Comparison of ENCODE assay signal across 12 mouse cellular contexts in genomic region chr13:103862041-103862440, GRCm38 (mm10).
"Had no signal": no experiment of that assay in that cellular context is flagged by ENCODE, and none has a peak within 500 bp of the region (broad histone marks: within the 10 kb centered on the region; RNA-seq: fewer than 3 reads in every experiment).

No protein-coding gene starts in this region.

- H3K27ac ChIP-seq: limb, embryonic 15.5 days; liver, embryonic 13.5 days; midbrain, embryonic 13.5 days; neural tube, embryonic 15.5 days had no signal

- H3K9ac ChIP-seq: limb, embryonic 15.5 days; liver, embryonic 13.5 days; midbrain, embryonic 13.5 days; neural tube, embryonic 15.5 days had no signal

- H3K4me1 ChIP-seq: limb, embryonic 15.5 days; liver, embryonic 13.5 days; midbrain, embryonic 13.5 days; neural tube, embryonic 15.5 days had no signal

- H3K27me3 ChIP-seq: limb, embryonic 15.5 days; liver, embryonic 13.5 days; midbrain, embryonic 13.5 days; neural tube, embryonic 15.5 days had no signal

- DNase-seq: layer of hippocampus, adult 9-11 months; layer of hippocampus, postnatal 36 days; liver, embryonic 13.5 days; lung, adult 18-20 months; lung, postnatal 36 days; right cerebral cortex, adult 18-20 months; right cerebral cortex, postnatal 25 days; thymus, postnatal 36 days had no signal

- H3K4me3 ChIP-seq: limb, embryonic 15.5 days; liver, embryonic 13.5 days; midbrain, embryonic 13.5 days; neural tube, embryonic 15.5 days had no signal

- H3K4me2 ChIP-seq: limb, embryonic 15.5 days; liver, embryonic 13.5 days; midbrain, embryonic 13.5 days; neural tube, embryonic 15.5 days had no signal

- ATAC-seq: intestine, embryonic 16.5 days; midbrain, embryonic 13.5 days had no signal

- H3K9me3 ChIP-seq: limb, embryonic 15.5 days; liver, embryonic 13.5 days; midbrain, embryonic 13.5 days; neural tube, embryonic 15.5 days had no signal
